Mouse (Mus musculus) brain, adult 2 months (tissue): ENCODE measurements around the gene Lhfp.
A peak's percentile ranks its signal among the peaks of the same experiment; 100 is the strongest.

Experiments
- DNase-seq: peaks from one replicate; pipeline ENCODE4 v3.0.0; 2011; ENCODE audit warnings: low read depth, low spot score

Lhfp gene

GRCm38 (mm10) chr3:53041411-53042239 is at the start of gene Lhfp:
Gene Lhfp, plus strand, starts transcription at chr3:53041528.
- DNase-seq, result peak; percentile 82

- DNase-seq, result no peak
Observed at GRCm38 (mm10) chr3:52993296-52993695, 48.0 kb upstream of the Lhfp start.

- DNase-seq, result no peak
Observed at GRCm38 (mm10) chr3:52994666-52995065, 46.7 kb upstream of the Lhfp start.

GRCm38 (mm10) chr3:52996635-52997034 is 44.7 kb upstream of the Lhfp start:
- peak; percentile 74 for DNase-seq

GRCm38 (mm10) chr3:52997381-52997780 is 43.9 kb upstream of the Lhfp start:
- DNase-seq, result no peak

GRCm38 (mm10) chr3:52999016-52999744 is 42.1 kb upstream of the Lhfp start:
- no peak for DNase-seq

- DNase-seq, result no peak
Observed at GRCm38 (mm10) chr3:52999996-53000395, 41.3 kb upstream of the Lhfp start.

GRCm38 (mm10) chr3:53002076-53002475 is 39.3 kb upstream of the Lhfp start:
- DNase-seq, result no peak

- peak; percentile 79 for DNase-seq
Observed at GRCm38 (mm10) chr3:53004406-53005114, 36.8 kb upstream of the Lhfp start.

GRCm38 (mm10) chr3:53007411-53007810 is 33.9 kb upstream of the Lhfp start:
- no peak for DNase-seq

GRCm38 (mm10) chr3:53016436-53017340 is 24.6 kb upstream of the Lhfp start, which contains the start of gene Cog6:
Gene Cog6, minus strand, starts transcription at chr3:53017237.
- DNase-seq, result peak; percentile 95

GRCm38 (mm10) chr3:53027333-53027732 is 14.0 kb upstream of the Lhfp start:
- DNase-seq, result no peak

- DNase-seq, result peak; percentile 88
Observed at GRCm38 (mm10) chr3:53029046-53029445, 12.3 kb upstream of the Lhfp start.

- DNase-seq, result no peak
Observed at GRCm38 (mm10) chr3:53031586-53031985, 9.7 kb upstream of the Lhfp start.

GRCm38 (mm10) chr3:53032432-53032831 is 8.9 kb upstream of the Lhfp start:
- DNase-seq, result no peak

GRCm38 (mm10) chr3:53033448-53033847 is 7.9 kb upstream of the Lhfp start:
- peak; percentile 70 for DNase-seq

GRCm38 (mm10) chr3:53036076-53036475 is 5.3 kb upstream of the Lhfp start:
- no peak for DNase-seq

- no peak for DNase-seq
Observed at GRCm38 (mm10) chr3:53036941-53037340, 4.4 kb upstream of the Lhfp start.

- peak; percentile 76 for DNase-seq
Observed at GRCm38 (mm10) chr3:53038913-53039312, 2.4 kb upstream of the Lhfp start.

GRCm38 (mm10) chr3:53039746-53040145 is 1.6 kb upstream of the Lhfp start:
- peak; percentile 58 for DNase-seq
